Comparison of ENCODE assay signal across 8 mouse cellular contexts in the genomic region with DNA sequence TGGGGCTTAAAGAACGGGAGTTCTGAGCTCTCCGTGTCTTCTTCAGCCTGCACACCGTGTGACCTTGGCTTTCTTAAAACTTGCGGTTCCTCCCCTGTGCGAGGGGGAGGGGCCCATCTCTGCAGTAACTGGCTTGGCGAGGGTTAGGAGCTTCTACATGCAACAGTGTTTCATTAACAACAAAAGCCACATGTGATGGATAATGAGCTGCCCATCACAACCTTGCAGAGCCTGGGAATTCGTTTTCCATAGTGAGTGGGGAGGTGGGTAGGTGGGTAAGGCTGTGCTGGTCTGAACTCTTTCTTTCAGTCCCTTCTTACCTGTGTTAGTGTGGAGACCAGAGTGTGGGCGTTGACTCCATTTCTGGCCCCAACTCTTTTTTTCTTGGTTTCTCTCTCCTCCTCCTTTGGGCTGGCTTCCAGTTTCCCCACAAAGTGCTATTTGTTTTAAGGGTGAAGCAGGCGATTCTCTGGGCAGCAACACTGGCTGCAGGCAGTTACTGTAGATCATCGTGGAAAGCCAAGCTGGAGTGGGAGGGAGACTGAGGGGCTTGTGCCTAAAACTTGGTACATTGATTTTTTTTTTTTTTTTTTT. TPM values are rescaled to one million over a fixed set of nuclear protein-coding genes. Genes with fewer than 3 reads are reported as not detected.
A peak's percentile ranks its signal among the peaks of the same experiment; 100 is the strongest.
DNase-seq lines count a peak whose midpoint lies in the region; ATAC-seq and TF ChIP-seq lines count a peak whose summit lies in the region.

No protein-coding gene starts in this region.

- no peak overlapping the region for H3K9ac ChIP-seq in liver, adult 2 months (ENCODE audit: low read depth, low read length)
- H3K9ac ChIP-seq in liver, embryonic 11.5 days (ENCODE audit: low read depth, low read length): no peak overlapping the region
- H3K9ac ChIP-seq in intestine, embryonic 15.5 days: no peak overlapping the region

- no peak overlapping the region for H3K27ac ChIP-seq in liver, adult 2 months (replicated peaks; ENCODE audit: insufficient read depth, low read depth, low read length)
- H3K27ac ChIP-seq in liver, embryonic 11.5 days (ENCODE audit: low read depth, low read length): no peak overlapping the region
- no peak overlapping the region for H3K27ac ChIP-seq in intestine, embryonic 15.5 days

- H3K9me3 ChIP-seq in liver, embryonic 11.5 days (ENCODE audit: control insufficient read depth, low read length): no peaks in the 10 kb centered on the region
- H3K9me3 ChIP-seq in intestine, embryonic 15.5 days: no peaks in the 10 kb centered on the region

- 33% methylated on average over 10 of the region's 10 CpGs for WGBS in liver, adult 2 months
- WGBS in liver, embryonic 11.5 days: 43% methylated on average over 10 of the region's 10 CpGs
- WGBS in intestine, embryonic 15.5 days: 41% methylated on average over 10 of the region's 10 CpGs

- H3K4me2 ChIP-seq in liver, embryonic 11.5 days: no peak overlapping the region
- H3K4me2 ChIP-seq in intestine, embryonic 15.5 days (replicated peaks): no peak overlapping the region

- no peak overlapping the region for H3K4me3 ChIP-seq in liver, adult 2 months (ENCODE audit: insufficient read depth, low read depth, low read length)
- no peak overlapping the region for H3K4me3 ChIP-seq in liver, embryonic 11.5 days (ENCODE audit: low read depth, low read length)
- H3K4me3 ChIP-seq in intestine, embryonic 15.5 days (replicated peaks): no peak overlapping the region

- no peak for TF ChIP-seq POLR2A in liver, adult 2 months (IDR thresholded peaks at IDR 0.05; ENCODE audit: extremely low read depth, insufficient read depth, low read length)

- TF ChIP-seq CTCF in liver, adult 2 months (IDR thresholded peaks at IDR 0.05; ENCODE audit: low read depth, low read length): no peak

- no peaks in the 10 kb centered on the region for H3K27me3 ChIP-seq in liver, adult 2 months (ENCODE audit: control insufficient read depth, insufficient read depth, low read length)
- no peaks in the 10 kb centered on the region for H3K27me3 ChIP-seq in liver, embryonic 11.5 days (replicated peaks; ENCODE audit: control insufficient read depth, insufficient read depth, low read length)
- H3K27me3 ChIP-seq in intestine, embryonic 15.5 days (replicated peaks): no peaks in the 10 kb centered on the region

- H3K4me1 ChIP-seq in liver, adult 2 months (ENCODE audit: control insufficient read depth, insufficient read depth, low read length): peaks cover 23% of the 10 kb centered on the region
- peaks cover 54% of the 10 kb centered on the region for H3K4me1 ChIP-seq in liver, embryonic 11.5 days (replicated peaks; ENCODE audit: control insufficient read depth, insufficient read depth, low read length)
- peaks cover 25% of the 10 kb centered on the region for H3K4me1 ChIP-seq in intestine, embryonic 15.5 days (replicated peaks)

- H3K36me3 ChIP-seq in liver, adult 2 months (ENCODE audit: control insufficient read depth, insufficient read depth, low read length): no peaks in the 10 kb centered on the region
- H3K36me3 ChIP-seq in liver, embryonic 11.5 days (ENCODE audit: control insufficient read depth, insufficient read depth, low read length): no peaks in the 10 kb centered on the region
- no peaks in the 10 kb centered on the region for H3K36me3 ChIP-seq in intestine, embryonic 15.5 days

- no peak for ATAC-seq in liver, embryonic 11.5 days (replicated peaks; ENCODE audit: low FRiP score)
- peak; percentile 37; the same call in 1 of the 2 replicates for ATAC-seq in intestine, embryonic 15.5 days

- DNase-seq in liver, adult 2 months (ENCODE audit: extremely low read depth, low read depth, low spot score): peak; percentile 67
- no peak for DNase-seq in liver, embryonic 11.5 days (ENCODE audit: low spot score)
- DNase-seq in adrenal gland, postnatal 14 days: peak; percentile 65
- peak; percentile 40 to 48 for DNase-seq in lung, postnatal 4 days
- DNase-seq in cerebellum, postnatal 36 days: no peak
- no peak for DNase-seq in urinary bladder, adult 18-20 months (ENCODE audit: low spot score in 2 of 2)
- DNase-seq in urinary bladder, postnatal 25 days (ENCODE audit: low spot score): no peak

- H3K79me2 ChIP-seq in liver, adult 2 months (ENCODE audit: control insufficient read depth, insufficient read depth, low read length): peaks cover 18% of the 10 kb centered on the region

RNA-seq across cellular contexts. Expression of a gene that starts 15.9 kb away (rescaled TPM):
- 11.6 and 13.8 TPM in 2 replicates for total RNA-seq in liver, adult 2 months (2014; rRNA removed)
- 7.0 and 7.9 TPM in 2 replicates for polyA plus RNA-seq in liver, adult 2 months (2012; rRNA removed)
- polyA plus RNA-seq in liver, embryonic 11.5 days (2014; fragmentation: Nextera tagmentation; extraction: Ambion mirVana): 18.0 and 21.4 TPM in 2 replicates
- 85.6 and 87.9 TPM in 2 replicates for total RNA-seq in adrenal gland, postnatal 14 days (2021)
- polyA plus RNA-seq in intestine, embryonic 15.5 days (2015; fragmentation: Nextera tagmentation; extraction: Ambion mirVana): 14.8 and 16.2 TPM in 2 replicates

Comparison
In these comparisons a context has a peak if more than half of its experiments do, and no peak if none do; other contexts are left out.
1. DNase-seq: peak in liver, adult 2 months (single experiment), adrenal gland, postnatal 14 days (single experiment) and lung, postnatal 4 days (2 of 2); none in liver, embryonic 11.5 days (single experiment), cerebellum, postnatal 36 days (0 of 2), urinary bladder, adult 18-20 months (0 of 2) and urinary bladder, postnatal 25 days (single experiment).